Mouse (Mus musculus) C2C12 (cell line): ENCODE measurements at regions not wholly inside any gene's neighbourhood (a gene's known extent, or its start where the extent isn't known, plus 50 kb on each side); places are given as distances from the start of the nearest gene placed in this dataset.

Experiments
- CEBPB ChIP-seq: IDR thresholded peaks from one replicate; pipeline ENCODE4 v1.6.1; 2011; ENCODE audit warnings: low read depth, mild to moderate bottlenecking, control low read depth, moderate library complexity
- CTCF ChIP-seq: IDR thresholded peaks from one replicate; pipeline ENCODE4 v1.5.1; 2011; ENCODE audit not compliant: control insufficient read depth, insufficient read depth, insufficient read length

DNA sequence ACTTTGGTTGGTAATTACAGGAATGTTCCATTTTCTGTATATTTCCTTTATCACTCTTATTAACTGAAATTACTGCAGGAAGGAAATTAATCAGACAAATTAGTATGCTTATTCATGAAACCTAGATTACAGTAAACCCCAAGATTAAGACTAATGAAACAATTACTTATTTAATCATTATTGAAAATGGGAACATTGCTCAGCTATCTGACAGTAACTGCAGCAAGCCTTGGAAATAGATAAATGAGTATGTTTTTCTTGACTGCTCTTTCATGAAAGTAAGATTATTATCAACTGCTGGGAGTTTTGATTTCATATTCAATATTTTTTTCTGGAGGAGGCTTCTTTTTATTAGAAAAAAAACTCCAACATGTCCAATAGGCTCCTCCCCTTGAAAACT is 230.8 kb upstream of the Mmadhc start:
- TF ChIP-seq CTCF: no peak
- no peak for TF ChIP-seq CEBPB
